Mouse (Mus musculus) adrenal gland, postnatal 4 days (tissue): ENCODE measurements around the gene Grtp1. TPM values are rescaled to one million over a fixed set of nuclear protein-coding genes. Genes with fewer than 3 reads are reported as not detected.

ENCODE experiments used
- DNase-seq, 2 experiments: peaks; one replicate each; pipeline ENCODE4 v3.0.0; 2021 to 2022; ENCODE audit warnings: low spot score in 2 of 2, mixed read lengths in 2 of 2
- total RNA-seq, 2 experiments: library from RNA; stranded (reverse); gene quantifications; 2 replicates each; pipeline ENCODE4 v1.2.3; 2021

The Grtp1 gene
- total RNA-seq, 2 experiments from 2014 or later, result 15.2 to 18.9 TPM

DNA sequence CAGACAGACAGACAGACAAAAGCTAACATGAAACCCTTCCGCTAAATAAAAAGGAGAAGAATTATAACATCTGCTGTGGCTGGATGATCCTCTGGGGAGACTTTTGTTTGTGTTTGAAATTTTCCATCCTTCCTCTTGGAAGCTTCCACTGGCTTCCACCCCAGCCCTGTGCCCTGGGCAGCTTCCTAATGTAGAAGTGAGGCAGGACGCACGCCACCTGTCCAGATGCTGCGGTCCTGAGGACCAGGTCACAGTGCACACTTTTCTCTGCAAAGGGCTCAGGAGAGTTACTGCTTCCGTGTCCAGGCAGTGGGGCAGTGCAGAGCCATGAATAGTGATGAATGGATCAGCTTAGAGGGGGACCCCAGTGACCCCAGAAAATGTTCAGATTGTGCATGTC is 4.9 kb upstream of the Grtp1 start:
- DNase-seq, result no peak

GRCm38 (mm10) chr8:13204371-13205140 is 4.1 kb upstream of the Grtp1 start:
- no peak for DNase-seq

- no peak for DNase-seq
Measured at GRCm38 (mm10) chr8:13203472-13203871, 3.1 kb upstream of the Grtp1 start.

DNA sequence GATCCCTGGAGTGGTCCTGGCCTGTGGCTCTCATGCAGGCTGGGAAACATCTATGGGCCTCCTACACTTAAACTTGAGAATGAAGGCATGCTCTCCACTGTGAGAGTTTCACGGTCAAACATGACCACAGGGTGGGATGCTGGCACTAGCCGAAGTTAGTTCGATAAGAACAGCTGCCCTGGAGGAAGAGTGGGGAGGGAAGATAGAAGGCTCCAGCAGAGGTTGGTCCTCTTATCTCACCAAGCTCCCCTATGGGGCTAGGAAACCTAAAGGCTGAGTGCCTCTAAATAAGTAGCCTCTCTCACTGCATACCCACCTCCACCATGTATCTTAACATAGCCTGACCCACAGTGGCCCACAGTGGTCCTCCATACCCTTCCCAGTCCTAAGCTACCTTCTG is 2.4 kb upstream of the Grtp1 start:
- DNase-seq, result no peak

DNA sequence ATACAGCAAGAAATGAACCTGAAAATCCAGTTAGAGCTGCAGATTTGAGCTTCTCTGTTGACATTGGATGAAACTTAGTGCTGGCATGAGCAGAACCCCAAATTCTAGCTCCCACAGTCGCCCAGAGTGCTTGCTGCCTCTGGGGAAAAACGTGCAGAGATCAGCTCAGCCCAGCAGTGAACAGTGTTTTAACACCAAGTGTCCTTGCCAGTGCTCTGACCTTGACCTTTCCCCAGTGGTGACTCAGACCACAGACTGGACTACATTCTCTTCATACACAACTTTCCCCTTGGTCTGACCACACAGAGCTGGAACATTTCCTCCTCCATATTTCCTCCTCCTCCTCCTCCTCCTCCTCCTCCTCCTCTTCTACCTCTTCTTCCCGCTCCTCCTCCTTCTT is 1.6 kb upstream of the Grtp1 start:
- DNase-seq, result no peak

DNA sequence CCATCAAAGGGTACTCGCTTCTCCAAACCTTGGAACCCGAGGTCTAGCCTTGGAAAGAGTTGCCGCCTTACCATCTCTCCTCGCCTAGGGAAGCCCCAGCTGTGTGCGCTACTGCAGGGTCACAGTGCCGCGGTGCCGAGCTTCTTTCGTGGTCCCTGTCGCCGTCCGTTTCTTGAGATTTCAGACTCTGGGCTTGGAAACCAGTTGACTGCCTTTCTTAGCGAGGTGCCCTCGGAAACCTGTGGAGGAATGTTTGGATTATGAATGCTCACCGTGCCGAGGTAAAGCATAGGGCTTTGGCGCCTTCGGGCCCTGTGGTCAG is 554 bp upstream of the Grtp1 start:
- DNase-seq, result no peak

DNA sequence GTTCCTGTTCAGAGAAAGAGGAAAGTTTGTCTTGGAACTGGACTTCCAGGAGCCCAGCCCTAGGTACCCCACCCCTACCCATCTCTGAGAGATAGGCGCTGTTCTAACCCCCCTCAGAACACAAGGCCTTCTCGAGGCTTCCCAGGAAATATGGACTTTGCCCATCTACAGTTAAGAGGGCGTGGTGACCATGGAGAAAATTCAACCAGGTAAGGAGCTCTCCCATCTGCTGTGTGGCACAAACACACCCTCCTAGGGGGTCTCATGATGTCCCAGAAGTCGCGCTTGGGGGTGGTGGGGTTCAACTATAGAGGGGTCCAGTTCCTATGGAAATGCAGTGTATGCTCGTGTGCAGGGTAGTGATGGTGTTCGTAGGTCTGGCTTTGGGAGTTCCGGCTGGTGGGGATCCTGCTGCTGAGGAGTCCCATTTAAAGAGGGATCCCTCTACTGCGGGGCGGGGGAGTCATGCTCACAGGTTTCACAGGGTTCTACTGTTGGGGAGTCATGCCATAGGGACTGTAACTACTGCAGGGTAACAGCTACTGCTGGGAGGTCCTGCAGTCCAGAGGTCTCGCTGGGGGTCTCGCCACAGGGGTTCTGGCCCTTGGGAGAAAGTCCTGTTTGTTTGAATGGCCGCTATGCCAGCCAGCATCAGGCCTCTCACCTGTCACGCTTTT is 897 bp downstream of the Grtp1 start:
- DNase-seq, result no peak

DNA sequence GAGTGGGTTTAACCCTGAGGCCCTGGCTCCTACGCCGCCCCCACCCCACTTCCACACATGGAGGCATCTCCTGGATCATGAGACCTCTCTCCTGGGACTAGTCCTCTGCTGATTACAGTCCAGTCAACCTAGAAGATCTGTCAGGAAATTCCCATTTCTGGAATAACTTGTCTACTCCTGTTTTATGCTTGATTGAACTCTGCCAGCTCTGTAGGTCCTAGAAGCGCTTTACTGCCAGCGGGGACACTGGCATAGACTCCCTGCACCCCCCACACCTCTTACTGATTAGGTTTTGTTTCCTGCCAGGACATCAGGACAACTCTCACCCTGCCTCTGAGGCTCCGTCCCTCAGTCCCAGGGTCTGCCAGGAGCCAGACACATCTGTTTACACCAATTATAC is 2.9 kb downstream of the Grtp1 start:
- no peak for DNase-seq

DNA sequence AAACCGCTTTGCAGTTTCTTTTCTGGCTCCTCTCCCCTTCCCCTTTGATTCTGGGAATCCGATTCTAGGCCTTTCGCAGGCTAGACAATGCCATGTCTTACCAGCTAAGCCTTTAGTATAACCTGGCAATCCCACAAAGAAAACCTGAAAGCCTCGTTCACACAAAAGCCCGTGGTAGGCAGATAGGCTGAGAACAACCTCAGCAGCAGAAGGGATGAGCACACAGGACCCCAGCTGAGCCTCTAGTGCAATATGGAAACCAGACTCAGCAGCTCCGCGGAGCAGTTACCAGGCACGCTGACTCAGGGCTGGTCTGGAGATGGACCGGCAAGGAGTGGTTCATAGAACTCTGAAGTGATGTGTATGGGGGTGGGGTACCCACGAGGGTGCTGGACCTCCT is 5.6 kb downstream of the Grtp1 start:
- no peak for DNase-seq

GRCm38 (mm10) chr8:13190235-13190634 is 10.2 kb downstream of the Grtp1 start:
- no peak for DNase-seq

DNA sequence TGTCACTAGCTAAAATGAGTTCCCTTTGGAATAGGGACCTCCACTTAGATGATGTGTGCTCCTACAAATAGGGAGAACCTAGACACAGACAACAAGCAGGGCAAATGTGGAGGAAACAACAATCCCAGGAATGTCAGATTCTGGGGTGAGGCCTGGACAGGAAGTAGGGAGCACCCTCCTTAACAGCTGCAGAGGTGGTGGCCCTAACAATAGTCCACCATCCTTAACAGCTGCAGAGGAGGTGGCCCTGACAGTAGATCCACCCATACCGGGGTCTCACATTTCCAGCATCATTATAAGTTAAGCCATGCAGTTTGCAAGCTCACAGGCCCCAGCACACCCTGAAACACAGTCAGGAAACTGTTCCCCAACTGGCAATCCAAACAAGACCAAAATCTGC is 11.6 kb downstream of the Grtp1 start:
- DNase-seq, result no peak

DNA sequence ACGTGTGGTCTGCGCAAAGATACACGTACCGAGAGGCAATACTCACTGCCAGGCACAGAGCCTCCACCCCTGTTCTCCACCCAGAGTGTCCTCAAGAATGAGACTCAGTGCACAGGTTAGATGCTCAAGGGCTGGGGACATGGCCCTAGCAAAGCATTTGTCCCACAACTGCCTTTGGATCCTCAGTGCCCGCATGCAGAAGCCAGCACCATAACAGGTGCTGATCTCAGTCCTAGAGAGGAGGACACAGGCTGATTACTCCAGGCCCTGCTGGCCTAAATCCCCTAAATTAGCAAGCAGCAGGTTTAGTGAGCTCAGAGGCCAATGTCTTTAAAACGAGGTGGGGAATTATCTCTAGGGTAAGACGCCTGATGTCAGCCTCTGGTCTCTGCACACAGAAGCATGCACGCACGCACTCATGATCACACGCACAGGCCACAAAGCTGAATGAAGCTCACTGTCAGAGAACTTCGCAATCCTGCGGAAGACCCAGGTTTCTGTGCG is 12.3 kb downstream of the Grtp1 start:
- no peak for DNase-seq

DNA sequence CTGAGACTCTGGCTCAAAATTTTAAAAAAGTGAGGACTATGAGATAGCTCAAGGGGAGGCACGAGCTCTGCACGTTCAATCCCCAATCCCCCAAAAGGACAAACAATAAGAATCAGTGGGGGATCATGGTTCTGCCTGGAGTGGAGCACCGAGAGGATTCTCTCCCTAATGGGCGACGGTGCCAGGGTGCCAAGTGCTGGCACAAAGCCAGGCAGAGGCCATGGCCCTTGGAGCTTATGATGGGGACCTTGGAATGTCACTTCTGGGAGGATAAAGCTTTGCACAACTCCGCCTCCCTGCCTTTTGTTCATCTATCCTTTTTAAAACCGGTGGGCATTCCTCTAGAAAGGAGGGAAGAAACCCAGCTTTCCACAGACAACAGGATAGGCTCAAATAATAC is 12.8 kb downstream of the Grtp1 start:
- DNase-seq, result no peak

GRCm38 (mm10) chr8:13187229-13187628 is 13.2 kb downstream of the Grtp1 start:
- DNase-seq, result no peak

- no peak for DNase-seq
Measured at GRCm38 (mm10) chr8:13186819-13187218, 13.6 kb downstream of the Grtp1 start.

- DNase-seq, result no peak
Measured at GRCm38 (mm10) chr8:13181691-13181976, 18.8 kb downstream of the Grtp1 start.

GRCm38 (mm10) chr8:13180911-13181690 is 19.3 kb downstream of the Grtp1 start:
- DNase-seq, result no peak

GRCm38 (mm10) chr8:13180408-13180807 is 20.0 kb downstream of the Grtp1 start:
- DNase-seq, result no peak

- no peak for DNase-seq
Measured at GRCm38 (mm10) chr8:13179948-13180347, 20.5 kb downstream of the Grtp1 start.

- DNase-seq, result no peak
Measured at GRCm38 (mm10) chr8:13179482-13179881, 20.9 kb downstream of the Grtp1 start.

DNA sequence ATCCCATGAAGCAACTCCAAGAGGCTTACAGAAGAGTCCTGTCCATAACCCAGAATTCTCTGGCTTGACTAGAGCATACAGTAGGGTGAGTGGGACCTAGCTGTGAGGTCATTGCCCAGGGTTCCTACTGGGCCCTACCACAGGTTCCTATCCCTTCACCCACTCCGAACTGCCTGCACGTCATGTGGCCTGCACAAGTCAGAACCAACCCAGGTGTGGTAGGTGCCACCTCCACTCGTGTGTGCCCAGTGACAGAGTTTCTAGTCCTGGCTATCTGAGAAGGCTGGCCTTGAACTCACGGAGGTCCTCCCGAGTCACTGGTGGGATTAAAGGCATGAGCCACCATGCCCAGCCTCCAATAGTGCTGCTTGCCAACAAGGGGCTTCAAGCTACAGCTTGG is 22.3 kb downstream of the Grtp1 start:
- DNase-seq, result no peak

DNA sequence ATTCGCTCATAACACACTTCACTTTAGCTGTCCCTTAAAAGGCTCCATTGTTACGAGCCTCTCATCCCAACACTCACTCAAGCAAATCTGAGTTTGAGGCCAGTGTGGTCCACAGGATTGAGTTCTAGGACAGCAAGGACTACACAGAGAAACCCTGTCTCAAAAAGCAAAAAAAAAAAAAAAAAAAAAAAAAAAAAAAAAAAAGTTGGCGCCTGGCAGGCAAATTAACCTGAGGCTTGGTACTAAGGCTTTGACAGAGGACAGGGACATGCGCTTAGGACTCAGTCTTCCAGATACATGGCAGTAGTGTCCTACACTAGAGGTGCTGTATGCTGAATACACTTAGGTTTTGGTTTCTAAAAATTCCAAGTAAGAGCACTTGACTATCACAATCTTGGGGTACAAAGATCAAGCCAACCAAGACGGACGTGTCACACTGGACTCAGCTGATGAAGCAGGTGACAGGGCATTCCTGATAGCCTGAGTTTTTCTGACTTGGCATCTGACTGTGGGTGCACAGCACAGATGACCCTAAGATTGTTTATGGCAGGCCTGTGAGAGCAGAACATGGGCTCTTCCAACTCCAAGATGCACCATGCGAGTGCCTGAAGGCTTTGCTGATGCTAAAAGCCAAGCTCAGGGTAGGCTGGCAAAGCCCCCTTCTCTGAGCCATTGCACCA is 23.1 kb downstream of the Grtp1 start:
- DNase-seq, result no peak
